Mouse (Mus musculus): ENCODE measurements around the gene S100a8. TPM values are rescaled to one million over a fixed set of nuclear protein-coding genes. Genes with fewer than 3 reads are reported as not detected.

Gene S100a8
- total RNA-seq, 1 experiment from 2014 or later, result 430 TPM

GRCm38 (mm10) chr3:90659364-90660044 lies 9.3 kb upstream of the S100a8 start:
- ATAC-seq (replicated peaks; ENCODE audit: low read depth, poor library complexity, severe bottlenecking), result no peak

GRCm38 (mm10) chr3:90664219-90664618 lies 4.6 kb upstream of the S100a8 start:
- ATAC-seq (replicated peaks; ENCODE audit: low read depth, poor library complexity, severe bottlenecking), result peak; percentile 65; the same call in 1 of the 2 replicates

- peak; percentile 45 for ATAC-seq (replicated peaks; ENCODE audit: low read depth, poor library complexity, severe bottlenecking)
Observed at GRCm38 (mm10) chr3:90678656-90679055, 9.9 kb downstream of the S100a8 start.

- no peak for ATAC-seq (replicated peaks; ENCODE audit: low read depth, poor library complexity, severe bottlenecking)
Observed at GRCm38 (mm10) chr3:90683929-90684328, 15.2 kb downstream of the S100a8 start.

GRCm38 (mm10) chr3:90686835-90687234 lies 18.1 kb downstream of the S100a8 start:
- ATAC-seq (replicated peaks; ENCODE audit: low read depth, poor library complexity, severe bottlenecking), result peak; percentile 32; the same call in 1 of the 2 replicates

GRCm38 (mm10) chr3:90693496-90693895 lies 24.7 kb downstream of the S100a8 start:
- ATAC-seq (replicated peaks; ENCODE audit: low read depth, poor library complexity, severe bottlenecking), result peak; percentile 58

- ATAC-seq (replicated peaks; ENCODE audit: low read depth, poor library complexity, severe bottlenecking), result no peak
Observed at GRCm38 (mm10) chr3:90695613-90696012, 26.8 kb downstream of the S100a8 start, which contains the start of gene S100a9. S100a9 (minus strand) TSS chr3:90695721.

- no peak for ATAC-seq (replicated peaks; ENCODE audit: low read depth, poor library complexity, severe bottlenecking)
Observed at GRCm38 (mm10) chr3:90702244-90702643, 33.5 kb downstream of the S100a8 start.

- ATAC-seq (replicated peaks; ENCODE audit: low read depth, poor library complexity, severe bottlenecking), result peak; percentile 85
Observed at GRCm38 (mm10) chr3:90708523-90709202, 39.9 kb downstream of the S100a8 start.

GRCm38 (mm10) chr3:90709591-90710460 lies 41.0 kb downstream of the S100a8 start:
- ATAC-seq (replicated peaks; ENCODE audit: low read depth, poor library complexity, severe bottlenecking), result peak; percentile 99

Other genes with a start within 250 kb of the S100a8 start
- 19.2 and 21.7 TPM in 2 replicates for gene Ints3, start 235.4 kb upstream of the S100a8 start, total RNA-seq (2017)
- not detected in 2 replicates for gene Npr1, start 203.1 kb upstream of the S100a8 start, total RNA-seq (2017)
- gene Ilf2, start 192.9 kb upstream of the S100a8 start, total RNA-seq (2017), result 200 and 222 TPM in 2 replicates
- gene Snapin, start 177.9 kb upstream of the S100a8 start, total RNA-seq (2017), result 37.3 and 43.3 TPM in 2 replicates
- 88.3 and 113 TPM in 2 replicates for gene Chtop, start 159.5 kb upstream of the S100a8 start, total RNA-seq (2017)
- 68.0 and 72.4 TPM in 2 replicates for gene S100a1, start 154.6 kb upstream of the S100a8 start, total RNA-seq (2017)
- 45.3 and 46.6 TPM in 2 replicates for gene S100a13, start 154.5 kb upstream of the S100a8 start, total RNA-seq (2017)
- gene S100a14, start 142.1 kb upstream of the S100a8 start, total RNA-seq (2017), result not detected in 2 replicates
- not detected in 2 replicates for gene S100a16, start 131.7 kb upstream of the S100a8 start, total RNA-seq (2017)
- 0.49 TPM in 1 of 2 replicates, not detected in the other for gene S100a3, start 108.4 kb upstream of the S100a8 start, total RNA-seq (2017)
- gene S100a2, start 78.7 kb upstream of the S100a8 start, total RNA-seq (2017), result not detected in 2 replicates
- gene Gm42674, start 67.1 kb upstream of the S100a8 start, total RNA-seq (2017), result not detected in 2 replicates
- 15.1 and 35.7 TPM in 2 replicates for gene S100a4, start 65.2 kb upstream of the S100a8 start, total RNA-seq (2017)
- gene S100a5, start 60.5 kb upstream of the S100a8 start, total RNA-seq (2017), result not detected in 2 replicates
- 8.0 and 14.7 TPM in 2 replicates for gene S100a6, start 56.1 kb upstream of the S100a8 start, total RNA-seq (2017)
- gene S100a7a, start 15.0 kb upstream of the S100a8 start, total RNA-seq (2017), result not detected in 2 replicates
- 306 and 341 TPM in 2 replicates for gene S100a9, start 26.7 kb downstream of the S100a8 start, total RNA-seq (2017)
- not detected in 2 replicates for gene Pglyrp4, start 57.9 kb downstream of the S100a8 start, total RNA-seq (2017)
- gene Gm5849, start 108.9 kb downstream of the S100a8 start, total RNA-seq (2017), result not detected in 2 replicates